Mouse (Mus musculus): Measurements from ENCODE around the gene Papolb. TPM values are rescaled to one million over a fixed set of nuclear protein-coding genes. Genes with fewer than 3 reads are reported as not detected.

Gene Papolb
- polyA plus RNA-seq, 1 experiment from 2014 or later, result 0.18 TPM

DNA sequence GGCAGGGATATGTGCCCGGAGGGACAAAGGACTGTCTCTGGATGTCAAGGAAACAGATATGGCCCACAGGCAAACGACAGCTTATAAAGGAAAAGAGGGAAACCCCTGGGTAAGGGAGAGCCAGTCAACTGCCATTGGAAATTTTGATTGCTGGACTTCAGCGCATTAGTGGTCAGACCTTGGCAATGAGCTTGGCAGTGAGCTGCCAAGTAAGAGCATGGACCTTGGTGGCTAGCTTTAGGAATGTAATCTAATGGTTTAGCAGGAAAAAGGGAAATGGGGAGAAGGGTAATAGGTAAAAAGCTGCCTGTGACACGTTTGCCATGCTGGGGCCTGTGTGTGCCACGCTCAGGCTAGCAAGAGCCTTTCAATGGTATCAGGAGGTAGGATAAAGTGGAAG is 26.0 kb upstream of the Papolb start:
- H3K27ac ChIP-seq (replicated peaks; ENCODE audit: low read depth, low read length), result no peak overlapping the region
- no peak for DNase-seq (ENCODE audit: low spot score)
- no peak overlapping the region for H3K9ac ChIP-seq (ENCODE audit: low read depth, low read length)
- no peaks in the 10 kb centered on the region for H3K36me3 ChIP-seq (ENCODE audit: control insufficient read depth, insufficient read depth, low read length)
- H3K4me3 ChIP-seq (ENCODE audit: low read depth, low read length), result no peak overlapping the region
- ATAC-seq (ENCODE audit: low read depth), result no peak
- H3K4me1 ChIP-seq (ENCODE audit: control insufficient read depth, insufficient read depth, low read length), result no peaks in the 10 kb centered on the region
- H3K27me3 ChIP-seq (replicated peaks; ENCODE audit: control insufficient read depth, insufficient read depth, low read length), result no peaks in the 10 kb centered on the region
- H3K4me2 ChIP-seq (ENCODE audit: low read depth, low read length), result no peak overlapping the region
- H3K9me3 ChIP-seq (ENCODE audit: control insufficient read depth, low read length), result no peaks in the 10 kb centered on the region
- 77% methylated on average over 5 of the region's 5 CpGs for WGBS

DNA sequence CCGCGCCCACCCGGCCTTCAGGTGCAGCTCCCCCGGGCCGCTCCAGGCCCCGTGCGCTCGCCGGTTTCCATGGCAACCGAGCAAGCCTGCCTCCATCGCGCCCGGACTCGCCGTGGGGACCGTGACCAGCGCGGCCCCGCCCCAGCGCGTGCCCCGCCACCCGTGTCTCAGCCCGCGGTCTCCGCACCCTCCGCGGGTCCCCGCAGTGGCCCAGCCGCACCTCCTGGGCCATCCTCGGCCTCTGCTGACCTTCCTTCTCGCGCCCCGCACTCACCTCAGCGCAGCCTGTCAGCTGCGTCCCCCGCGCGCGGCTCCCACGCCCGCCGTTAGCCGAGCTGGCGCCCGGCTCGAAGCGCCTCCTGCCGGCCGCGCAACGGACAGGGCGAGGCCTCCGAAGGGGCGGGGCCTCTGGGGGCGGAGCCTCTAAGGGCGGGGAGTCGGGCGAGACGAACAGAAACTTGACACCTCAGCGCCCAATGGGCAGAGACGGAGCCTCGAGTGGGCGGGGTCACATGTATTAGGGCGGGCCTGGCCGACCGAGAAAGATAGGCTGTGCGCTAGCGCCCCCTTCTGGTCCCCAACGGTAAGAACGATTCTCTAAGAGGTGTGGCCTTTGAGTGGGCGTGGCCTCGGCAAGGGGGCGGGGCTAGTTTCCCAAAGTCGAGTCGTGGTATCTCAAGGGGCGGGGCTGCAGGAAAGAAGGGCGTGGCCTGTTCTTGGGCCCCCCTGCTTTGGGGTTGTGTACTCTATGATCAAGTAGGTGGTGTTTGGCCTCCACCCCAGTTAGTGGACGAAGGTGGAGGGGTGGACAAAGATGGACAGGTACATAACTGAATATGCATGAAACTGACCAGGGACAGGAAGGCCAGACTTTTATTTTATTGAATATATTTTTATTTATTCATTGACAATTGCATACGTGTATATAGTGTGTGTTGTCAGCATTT is 21.1 kb upstream of the Papolb start, which contains the start of gene Radil:
Radil (minus strand) TSS at position 393 of the 947 bp plus-strand sequence.
- Histone ChIP-seq H3K27ac (replicated peaks; ENCODE audit: low read depth, low read length) (peak within 1 kb of the TSS; percentile 55), H3K27me3 (replicated peaks; ENCODE audit: control insufficient read depth, insufficient read depth, low read length) (no peaks in the 10 kb centered on the region; the same call in 1 of the 2 replicates), H3K36me3 (ENCODE audit: control insufficient read depth, insufficient read depth, low read length) (no peaks in the 10 kb centered on the region), H3K4me2 (ENCODE audit: low read depth, low read length) (peak within 1 kb of the TSS; percentile 99), H3K9me3 (ENCODE audit: control insufficient read depth, low read length) (no peaks in the 10 kb centered on the region), H3K9ac (ENCODE audit: low read depth, low read length) (peak within 1 kb of the TSS; percentile 71), H3K4me1 (ENCODE audit: control insufficient read depth, insufficient read depth, low read length) (peaks cover 12% of the 10 kb centered on the region; the same call in 1 of the 2 replicates), H3K4me3 (ENCODE audit: low read depth, low read length) (peak within 1 kb of the TSS; percentile 71)
- WGBS, result 5% methylated on average over 40 of the region's 80 CpGs
- ATAC-seq (ENCODE audit: low read depth) (peak; percentile 91), DNase-seq (ENCODE audit: low spot score) (peak; percentile 97)

DNA sequence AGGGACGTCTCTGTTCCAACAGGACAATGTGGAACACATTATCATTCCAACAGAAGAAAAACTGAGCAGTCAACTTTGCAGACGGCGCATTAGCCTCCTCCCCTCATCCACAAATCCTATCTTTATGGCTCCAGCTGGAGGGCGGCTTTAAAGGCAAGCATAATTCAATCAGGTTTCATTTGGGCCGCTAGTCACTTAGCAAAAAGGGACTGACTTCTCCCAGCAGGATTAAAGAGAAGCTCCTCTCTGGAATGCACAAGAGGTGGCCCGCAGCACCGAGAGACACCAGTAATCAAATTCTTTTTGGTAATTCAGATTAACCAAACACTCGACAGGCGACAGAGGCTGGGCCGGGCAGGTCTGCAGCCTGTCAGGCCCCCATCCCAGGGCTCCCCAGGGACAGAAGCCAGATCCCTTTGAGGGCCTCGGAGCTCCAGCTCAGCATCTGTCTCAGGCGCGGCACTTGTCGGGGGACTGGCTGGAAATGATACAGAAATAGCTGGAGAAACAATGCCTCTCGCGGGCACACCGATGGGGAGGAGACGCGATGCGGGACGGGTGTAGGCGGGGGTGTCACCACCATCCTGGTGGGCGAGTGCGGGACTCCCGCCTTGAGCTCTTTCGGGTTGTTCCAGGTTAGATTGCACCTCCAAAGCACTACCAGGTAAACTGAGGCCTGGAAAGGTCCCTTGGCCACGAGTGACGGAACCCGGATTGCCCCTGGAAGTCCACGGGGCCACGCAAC is 20.3 kb upstream of the Papolb start:
- peak; percentile 81 for DNase-seq (ENCODE audit: low spot score)
- ATAC-seq (ENCODE audit: low read depth), result peak; percentile 38
- Histone ChIP-seq H3K4me3 (ENCODE audit: low read depth, low read length) (peak overlapping the region; percentile 71), H3K9me3 (ENCODE audit: control insufficient read depth, low read length) (no peaks in the 10 kb centered on the region), H3K27ac (replicated peaks; ENCODE audit: low read depth, low read length) (peak overlapping the region; percentile 55), H3K27me3 (replicated peaks; ENCODE audit: control insufficient read depth, insufficient read depth, low read length) (no peaks in the 10 kb centered on the region; the same call in 1 of the 2 replicates), H3K4me2 (ENCODE audit: low read depth, low read length) (peak overlapping the region; percentile 99), H3K9ac (ENCODE audit: low read depth, low read length) (peak overlapping the region; percentile 71), H3K36me3 (ENCODE audit: control insufficient read depth, insufficient read depth, low read length) (no peaks in the 10 kb centered on the region), H3K4me1 (ENCODE audit: control insufficient read depth, insufficient read depth, low read length) (peaks cover 12% of the 10 kb centered on the region; the same call in 1 of the 2 replicates)
- WGBS, result 3% methylated on average over 16 of the region's 31 CpGs

DNA sequence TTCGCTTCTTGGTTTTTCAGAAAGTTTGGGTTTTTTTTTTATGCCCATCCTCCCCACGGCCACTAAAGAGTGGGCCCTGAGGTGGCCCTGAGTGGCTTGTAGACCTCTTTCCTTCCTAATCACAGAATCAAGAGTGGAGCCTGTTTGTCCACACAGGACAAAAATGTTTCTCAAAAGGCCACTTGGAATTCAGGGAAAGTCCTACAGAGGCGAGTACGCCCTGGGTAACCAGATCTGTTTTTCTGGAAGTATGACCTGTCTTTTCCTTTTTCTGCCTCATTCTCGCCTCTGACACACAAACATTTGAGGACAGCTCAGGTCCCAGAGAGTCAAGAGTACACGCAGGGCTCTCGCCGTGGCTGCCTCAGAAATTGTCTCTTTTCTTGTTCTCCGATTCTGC is 19.6 kb upstream of the Papolb start:
- Histone ChIP-seq H3K36me3 (ENCODE audit: control insufficient read depth, insufficient read depth, low read length) (no peaks in the 10 kb centered on the region), H3K4me1 (ENCODE audit: control insufficient read depth, insufficient read depth, low read length) (peaks cover 12% of the 10 kb centered on the region; the same call in 1 of the 2 replicates), H3K9ac (ENCODE audit: low read depth, low read length) (no peak overlapping the region), H3K27ac (replicated peaks; ENCODE audit: low read depth, low read length) (peak overlapping the region; percentile 55), H3K9me3 (ENCODE audit: control insufficient read depth, low read length) (no peaks in the 10 kb centered on the region), H3K4me3 (ENCODE audit: low read depth, low read length) (no peak overlapping the region), H3K27me3 (replicated peaks; ENCODE audit: control insufficient read depth, insufficient read depth, low read length) (no peaks in the 10 kb centered on the region; the same call in 1 of the 2 replicates), H3K4me2 (ENCODE audit: low read depth, low read length) (peak overlapping the region; percentile 99)
- ATAC-seq (ENCODE audit: low read depth), result no peak
- DNase-seq (ENCODE audit: low spot score), result no peak
- WGBS, result 27% methylated on average over 9 of the region's 9 CpGs

DNA sequence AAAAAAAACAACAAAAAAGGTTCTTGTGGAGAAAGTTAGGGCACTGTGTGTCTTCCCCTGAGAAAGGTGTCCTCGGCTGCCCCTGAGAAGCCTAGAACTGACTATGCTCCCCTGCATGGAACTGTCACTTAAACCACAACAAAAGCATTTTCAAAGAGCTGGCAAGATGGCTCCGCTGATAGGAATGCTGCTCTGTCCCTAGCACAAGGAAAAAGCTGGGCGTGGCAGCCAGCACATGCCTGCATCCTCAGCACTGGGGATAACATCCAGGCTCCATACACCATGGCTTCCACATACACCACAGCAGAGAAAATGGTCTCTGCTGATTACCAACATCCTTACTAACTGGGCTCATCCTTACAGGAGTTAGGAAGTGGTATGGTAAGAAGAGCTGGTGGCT is 17.2 kb upstream of the Papolb start:
- H3K4me2 ChIP-seq (ENCODE audit: low read depth, low read length), result no peak overlapping the region
- no peak overlapping the region for H3K9ac ChIP-seq (ENCODE audit: low read depth, low read length)
- H3K9me3 ChIP-seq (ENCODE audit: control insufficient read depth, low read length), result no peaks in the 10 kb centered on the region
- peaks cover 12% of the 10 kb centered on the region; the same call in 1 of the 2 replicates for H3K4me1 ChIP-seq (ENCODE audit: control insufficient read depth, insufficient read depth, low read length)
- DNase-seq (ENCODE audit: low spot score) (no peak), ATAC-seq (ENCODE audit: low read depth) (no peak)
- 81% methylated on average over 3 of the region's 3 CpGs for WGBS
- no peaks in the 10 kb centered on the region for H3K36me3 ChIP-seq (ENCODE audit: control insufficient read depth, insufficient read depth, low read length)
- no peaks in the 10 kb centered on the region; the same call in 1 of the 2 replicates for H3K27me3 ChIP-seq (replicated peaks; ENCODE audit: control insufficient read depth, insufficient read depth, low read length)
- H3K27ac ChIP-seq (replicated peaks; ENCODE audit: low read depth, low read length), result no peak overlapping the region
- no peak overlapping the region for H3K4me3 ChIP-seq (ENCODE audit: low read depth, low read length)

DNA sequence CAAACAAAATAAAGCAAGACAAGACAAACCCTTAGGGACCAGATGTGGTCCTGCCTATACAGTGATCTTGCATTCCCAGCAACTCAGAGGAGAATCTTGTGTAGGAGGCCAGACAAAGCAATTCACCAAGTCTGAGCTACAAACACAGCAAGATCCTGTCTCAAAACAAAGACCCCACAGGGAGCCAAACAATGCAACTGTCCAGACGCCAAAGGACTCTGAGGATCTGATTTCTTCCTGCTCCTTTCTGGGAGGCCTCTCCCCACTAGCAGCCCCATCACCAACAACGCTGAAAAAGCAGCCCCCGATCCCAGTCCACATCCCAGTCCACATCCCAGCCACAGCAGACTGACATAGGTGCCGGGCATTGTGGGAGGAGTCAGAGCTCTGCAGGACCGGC is 16.5 kb upstream of the Papolb start:
- H3K9me3 ChIP-seq (ENCODE audit: control insufficient read depth, low read length), result no peaks in the 10 kb centered on the region
- H3K27me3 ChIP-seq (replicated peaks; ENCODE audit: control insufficient read depth, insufficient read depth, low read length), result no peaks in the 10 kb centered on the region; the same call in 1 of the 2 replicates
- WGBS, result 20% methylated on average over 5 of the region's 5 CpGs
- no peak overlapping the region for H3K9ac ChIP-seq (ENCODE audit: low read depth, low read length)
- no peak overlapping the region for H3K27ac ChIP-seq (replicated peaks; ENCODE audit: low read depth, low read length)
- no peak overlapping the region for H3K4me3 ChIP-seq (ENCODE audit: low read depth, low read length)
- peak; percentile 23 for DNase-seq (ENCODE audit: low spot score)
- no peak for ATAC-seq (ENCODE audit: low read depth)
- H3K4me2 ChIP-seq (ENCODE audit: low read depth, low read length), result no peak overlapping the region
- H3K4me1 ChIP-seq (ENCODE audit: control insufficient read depth, insufficient read depth, low read length), result peaks cover 12% of the 10 kb centered on the region; the same call in 1 of the 2 replicates
- H3K36me3 ChIP-seq (ENCODE audit: control insufficient read depth, insufficient read depth, low read length), result no peaks in the 10 kb centered on the region

DNA sequence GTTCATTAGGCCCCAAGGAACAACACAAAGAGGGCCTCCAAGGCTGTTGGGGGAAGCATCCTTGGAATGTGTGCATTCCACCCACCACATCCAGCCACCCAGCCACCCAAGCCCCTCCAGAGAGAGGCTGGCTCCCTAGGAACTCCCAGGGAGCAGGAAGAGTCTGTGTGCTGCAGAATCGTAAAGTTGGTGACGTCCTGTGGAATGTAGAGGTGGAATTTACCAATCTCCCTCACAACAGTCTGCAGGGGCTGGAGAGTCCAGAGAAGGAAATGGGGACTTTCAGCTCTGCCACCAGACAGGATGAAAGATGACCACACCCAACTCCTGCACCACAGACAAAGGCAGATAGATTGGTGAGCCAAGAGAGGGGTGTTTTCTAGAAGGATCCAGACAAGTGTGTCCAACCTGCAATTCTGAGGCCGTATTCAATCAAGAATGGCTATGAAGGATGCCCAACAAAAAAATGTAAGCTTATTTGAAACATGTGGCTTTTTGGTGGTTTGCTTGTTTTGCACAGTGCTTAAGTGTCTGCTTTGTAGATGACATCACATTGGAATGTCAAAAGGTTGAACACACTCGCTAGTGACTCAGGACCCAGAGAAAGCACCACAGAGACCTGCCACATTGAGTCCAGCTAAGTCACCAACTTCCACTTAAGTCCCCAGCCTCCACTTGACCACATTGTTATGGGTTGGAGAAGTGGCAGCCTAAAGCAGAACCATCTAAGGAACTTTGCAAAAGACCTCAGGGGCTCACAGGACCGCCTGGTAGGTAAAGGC is 15.3 kb upstream of the Papolb start:
- no peak overlapping the region for H3K9ac ChIP-seq (ENCODE audit: low read depth, low read length)
- H3K4me1 ChIP-seq (ENCODE audit: control insufficient read depth, insufficient read depth, low read length), result peaks cover 11% of the 10 kb centered on the region; the same call in 1 of the 2 replicates
- H3K27me3 ChIP-seq (replicated peaks; ENCODE audit: control insufficient read depth, insufficient read depth, low read length), result no peaks in the 10 kb centered on the region; the same call in 1 of the 2 replicates
- no peak overlapping the region for H3K27ac ChIP-seq (replicated peaks; ENCODE audit: low read depth, low read length)
- no peaks in the 10 kb centered on the region for H3K36me3 ChIP-seq (ENCODE audit: control insufficient read depth, insufficient read depth, low read length)
- WGBS, result 56% methylated on average over 5 of the region's 5 CpGs
- ATAC-seq (ENCODE audit: low read depth) (no peak), DNase-seq (ENCODE audit: low spot score) (no peak)
- no peaks in the 10 kb centered on the region for H3K9me3 ChIP-seq (ENCODE audit: control insufficient read depth, low read length)
- H3K4me2 ChIP-seq (ENCODE audit: low read depth, low read length), result no peak overlapping the region
- no peak overlapping the region for H3K4me3 ChIP-seq (ENCODE audit: low read depth, low read length)

DNA sequence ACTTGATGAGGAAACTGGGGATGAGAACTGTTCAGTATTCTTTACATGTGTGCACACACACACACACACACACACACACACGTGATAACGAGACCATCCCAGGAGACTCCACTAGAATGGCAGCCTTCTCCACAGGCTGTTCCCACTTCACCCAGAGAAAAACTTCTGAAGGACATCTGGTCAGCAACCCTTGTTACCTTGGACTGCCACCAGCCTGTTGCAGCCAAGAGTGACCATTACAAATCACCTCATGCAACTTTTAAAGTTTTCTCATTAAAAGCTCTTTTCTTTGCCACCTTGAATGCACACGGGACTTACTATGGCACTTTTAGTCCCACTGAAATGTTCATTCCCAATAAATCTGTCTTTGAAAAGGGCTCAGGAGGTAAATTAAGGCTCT is 7.4 kb upstream of the Papolb start:
- Histone ChIP-seq H3K9ac (ENCODE audit: low read depth, low read length) (no peak overlapping the region), H3K27ac (replicated peaks; ENCODE audit: low read depth, low read length) (no peak overlapping the region), H3K4me3 (ENCODE audit: low read depth, low read length) (no peak overlapping the region), H3K36me3 (ENCODE audit: control insufficient read depth, insufficient read depth, low read length) (no peaks in the 10 kb centered on the region), H3K27me3 (replicated peaks; ENCODE audit: control insufficient read depth, insufficient read depth, low read length) (no peaks in the 10 kb centered on the region), H3K4me2 (ENCODE audit: low read depth, low read length) (no peak overlapping the region), H3K9me3 (ENCODE audit: control insufficient read depth, low read length) (no peaks in the 10 kb centered on the region), H3K4me1 (ENCODE audit: control insufficient read depth, insufficient read depth, low read length) (no peaks in the 10 kb centered on the region)
- DNase-seq (ENCODE audit: low spot score) (no peak), ATAC-seq (ENCODE audit: low read depth) (no peak)
- WGBS, result 71% methylated on average over 3 of the region's 3 CpGs

Measured in embryonic facial prominence, embryonic 14.5 days (tissue).